Mouse (Mus musculus) forebrain, embryonic 12.5 days (tissue): Measurements from ENCODE around the gene Ezh2. TPM values are rescaled to one million over a fixed set of nuclear protein-coding genes. Genes with fewer than 3 reads are reported as not detected.

Source experiments
- ATAC-seq: fragments of 200-750 bp; cut with Nextera tagmentation; 2 replicates; pipeline ENCODE4 v1.8.0; 2017; ENCODE audit warnings: moderate TSS enrichment; ENCODE audit not compliant: low FRiP score
- H3K27ac ChIP-seq: fragments of 300-500 bp; sonication (generic); 2 replicates; pipeline ENCODE4 v1.5.1; 2016; ENCODE audit warnings: mild to moderate bottlenecking
- H3K27me3 ChIP-seq: fragments of 300-500 bp; sonication (generic); 2 replicates; pipeline ENCODE4 v1.6.1; 2016; ENCODE audit warnings: mild to moderate bottlenecking
- H3K36me3 ChIP-seq: fragments of 300-500 bp; sonication (generic); replicated peaks from 2 replicates; pipeline ENCODE4 v1.6.1; 2016; ENCODE audit warnings: mild to moderate bottlenecking
- H3K4me1 ChIP-seq: fragments of 300-500 bp; sonication (generic); 2 replicates; pipeline ENCODE4 v1.6.1; 2016
- H3K4me2 ChIP-seq: fragments of 300-500 bp; sonication (generic); 2 replicates; pipeline ENCODE4 v1.6.1; 2016; ENCODE audit warnings: mild to moderate bottlenecking, moderate library complexity
- H3K4me3 ChIP-seq: fragments of 300-500 bp; sonication (generic); replicated peaks from 2 replicates; pipeline ENCODE4 v1.5.1; 2016; ENCODE audit warnings: mild to moderate bottlenecking
- H3K9ac ChIP-seq: fragments of 300-500 bp; sonication (generic); 2 replicates; pipeline ENCODE4 v1.6.1; 2016; ENCODE audit warnings: mild to moderate bottlenecking
- H3K9me3 ChIP-seq: fragments of 300-500 bp; sonication (generic); 2 replicates; pipeline ENCODE4 v1.6.1; 2016
- WGBS: fragments of 180-500 bp; shearing (Covaris S2); methylation state at CpG from one replicate; pipeline ENCODE4 v1.1.7; 2016; 5-methylcytosine and 5-hydroxymethylcytosine counted together
- polyA plus RNA-seq: library from polyadenylated mRNA; unstranded; fragments of >200 nt; fragmentation: Nextera tagmentation; extraction: Ambion mirVana; gene quantifications from 2 replicates; pipeline ENCODE4 v1.2.1, GENCODE M21; 2016

Gene Ezh2
- polyA plus RNA-seq, 1 experiment from 2014 or later, result 259 TPM

DNA sequence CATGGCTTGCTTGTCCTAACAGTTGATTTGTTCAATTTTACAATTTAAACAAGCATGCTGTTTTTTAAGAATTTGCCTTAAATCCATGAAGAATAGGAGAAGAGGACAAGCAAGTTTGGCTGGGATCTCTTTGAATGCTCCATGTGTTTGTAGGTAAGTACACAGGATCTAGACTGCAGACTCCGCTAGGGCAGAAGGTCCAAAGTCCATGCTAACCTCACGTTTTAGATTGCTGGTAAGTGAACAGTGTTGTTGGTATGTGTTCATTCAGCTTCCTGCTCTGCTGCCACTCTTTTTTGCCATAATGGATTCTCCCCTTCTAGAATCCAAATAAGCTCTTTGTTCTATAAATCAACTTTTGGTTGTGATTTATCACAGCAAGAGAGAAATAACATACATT lies 68.0 kb downstream of the Ezh2 start:
- Histone ChIP-seq H3K27me3 (no peaks in the 10 kb centered on the region), H3K4me1 (no peaks in the 10 kb centered on the region), H3K9ac (no peak overlapping the region), H3K4me2 (no peak overlapping the region), H3K27ac (no peak overlapping the region), H3K9me3 (no peaks in the 10 kb centered on the region), H3K36me3 (peaks cover 90% of the 10 kb centered on the region), H3K4me3 (no peak overlapping the region)
- ATAC-seq, result no peak
- 89% methylated on average over 2 of the region's 2 CpGs for WGBS

DNA sequence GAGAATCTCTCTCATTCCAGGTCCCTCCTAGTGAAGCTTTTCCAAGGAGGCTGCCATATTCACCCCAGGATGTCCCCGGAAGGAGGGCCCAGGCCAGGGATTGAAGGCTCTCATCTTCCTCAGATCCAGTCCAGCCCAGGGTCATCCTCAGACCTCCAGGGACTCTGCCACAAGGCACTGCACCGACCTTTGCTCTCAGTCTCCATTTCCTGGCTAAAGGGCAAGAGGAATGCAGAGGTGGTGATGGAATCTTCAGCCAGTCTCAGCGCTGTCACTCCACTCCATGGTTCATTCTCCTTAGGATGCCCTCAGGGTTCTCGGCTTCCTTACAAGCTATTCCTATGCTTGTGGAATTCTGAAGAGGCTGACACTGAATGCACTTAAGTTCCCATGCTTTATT lies 68.7 kb downstream of the Ezh2 start:
- H3K9me3 ChIP-seq, result no peaks in the 10 kb centered on the region
- no peaks in the 10 kb centered on the region for H3K4me1 ChIP-seq
- no peak overlapping the region for H3K4me3 ChIP-seq
- H3K9ac ChIP-seq, result no peak overlapping the region
- no peak overlapping the region; the same call in 1 of the 2 replicates for H3K27ac ChIP-seq
- no peak for ATAC-seq
- H3K36me3 ChIP-seq, result peaks cover 92% of the 10 kb centered on the region
- WGBS, result 79% methylated on average over 4 of the region's 4 CpGs
- no peaks in the 10 kb centered on the region for H3K27me3 ChIP-seq
- H3K4me2 ChIP-seq, result no peak overlapping the region

DNA sequence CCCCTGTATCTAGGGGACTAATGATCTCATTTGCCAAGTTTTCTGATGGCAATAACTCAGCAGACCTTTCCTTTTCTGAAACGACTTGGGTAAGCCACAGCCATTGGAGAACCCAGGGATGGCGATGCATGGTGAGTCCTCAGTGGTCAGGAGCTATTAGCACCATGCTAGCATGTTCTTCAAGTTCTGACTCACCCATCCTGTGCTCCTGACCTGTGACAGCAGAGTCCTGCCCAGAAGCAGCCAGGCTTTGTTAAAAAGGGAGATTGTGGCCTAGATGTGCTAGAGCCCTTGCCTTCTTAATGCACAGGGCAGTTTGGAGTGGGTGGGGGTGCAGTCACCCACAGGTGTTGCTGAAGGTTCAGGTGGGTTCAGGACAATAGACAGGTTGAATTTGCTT lies 70.1 kb downstream of the Ezh2 start:
- no peak for ATAC-seq
- Histone ChIP-seq H3K27ac (no peak overlapping the region), H3K4me2 (no peak overlapping the region), H3K36me3 (peaks cover 89% of the 10 kb centered on the region), H3K4me3 (no peak overlapping the region), H3K4me1 (no peaks in the 10 kb centered on the region), H3K27me3 (no peaks in the 10 kb centered on the region), H3K9me3 (no peaks in the 10 kb centered on the region), H3K9ac (no peak overlapping the region)
- 81% methylated on average over 2 of the region's 2 CpGs for WGBS

DNA sequence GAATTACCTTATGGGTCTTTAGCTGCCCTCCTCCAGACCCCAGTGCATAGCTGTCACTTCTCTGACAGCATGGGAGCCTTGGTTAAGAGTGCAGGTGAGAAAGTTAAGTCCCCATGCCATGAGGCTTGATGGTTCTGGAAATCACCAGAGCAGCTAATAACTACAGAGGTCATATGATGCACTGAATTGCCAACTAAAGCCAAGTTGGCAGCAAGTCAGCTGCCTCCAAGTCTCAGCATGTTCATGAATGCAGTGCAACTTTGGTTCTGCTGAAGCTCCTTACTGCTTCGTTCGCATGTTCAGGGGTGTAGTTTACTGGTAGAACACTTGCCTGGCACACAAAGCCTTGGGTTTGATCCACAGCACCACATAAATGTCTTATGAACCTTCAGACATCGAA lies 72.7 kb downstream of the Ezh2 start:
- no peak overlapping the region for H3K9ac ChIP-seq
- H3K9me3 ChIP-seq, result no peaks in the 10 kb centered on the region
- WGBS, result 97% methylated on average over 3 of the region's 3 CpGs
- ATAC-seq, result no peak
- no peaks in the 10 kb centered on the region for H3K4me1 ChIP-seq
- no peak overlapping the region for H3K4me2 ChIP-seq
- H3K4me3 ChIP-seq, result no peak overlapping the region
- H3K27ac ChIP-seq, result no peak overlapping the region
- H3K36me3 ChIP-seq, result peaks cover 93% of the 10 kb centered on the region
- H3K27me3 ChIP-seq, result no peaks in the 10 kb centered on the region

DNA sequence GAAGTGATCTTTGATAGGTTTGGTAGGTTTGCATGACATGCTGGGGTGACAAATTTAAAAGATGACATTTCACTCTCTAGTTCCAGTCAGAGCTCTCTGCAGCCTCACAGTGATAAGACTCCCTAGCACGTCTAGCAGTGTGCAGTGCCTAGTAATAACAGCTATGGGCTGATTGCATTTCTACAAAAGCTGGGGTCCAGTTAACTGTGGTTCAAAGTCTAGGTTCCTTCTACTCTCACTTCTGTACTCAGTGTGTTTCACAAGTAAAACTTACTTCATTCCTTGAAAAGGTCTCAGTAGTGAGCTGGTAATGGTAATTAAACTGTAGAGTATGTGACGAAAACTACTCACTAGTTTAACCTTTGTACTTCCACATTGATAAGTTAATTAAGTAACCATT lies 75.1 kb downstream of the Ezh2 start:
- Histone ChIP-seq H3K4me2 (no peak overlapping the region), H3K36me3 (peaks cover 93% of the 10 kb centered on the region), H3K27me3 (no peaks in the 10 kb centered on the region), H3K4me3 (no peak overlapping the region), H3K9ac (no peak overlapping the region), H3K4me1 (no peaks in the 10 kb centered on the region), H3K9me3 (no peaks in the 10 kb centered on the region), H3K27ac (no peak overlapping the region)
- 92% methylated on average over 2 of the region's 2 CpGs for WGBS
- ATAC-seq, result no peak

DNA sequence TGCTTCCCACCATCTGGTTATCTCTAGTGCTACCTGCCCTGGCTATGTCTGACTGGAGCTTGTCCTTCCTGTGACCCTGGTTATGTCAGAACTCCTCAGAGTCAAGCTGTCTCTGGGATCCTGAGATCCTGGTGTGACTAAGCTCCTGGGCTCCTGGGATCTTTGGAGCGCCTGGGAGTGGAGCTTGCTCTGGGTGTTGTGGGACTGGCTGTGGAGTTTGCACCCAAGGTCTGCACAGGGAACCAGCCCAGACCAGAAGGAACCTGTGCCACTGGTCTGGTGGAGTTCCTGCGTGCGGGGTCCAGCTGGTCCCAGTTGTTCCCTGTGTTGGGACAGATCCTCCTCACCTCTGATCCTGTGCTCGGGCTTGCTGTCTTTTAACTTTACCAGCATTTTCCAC lies 100.6 kb downstream of the Ezh2 start:
- Histone ChIP-seq H3K4me2 (no peak overlapping the region), H3K4me3 (no peak overlapping the region), H3K27ac (no peak overlapping the region), H3K9me3 (no peaks in the 10 kb centered on the region), H3K9ac (no peak overlapping the region), H3K27me3 (no peaks in the 10 kb centered on the region), H3K4me1 (no peaks in the 10 kb centered on the region), H3K36me3 (0 out of 2 replicates have a peak, but pooled peaks cover 11% of the 10 kb centered on the region)
- 95% methylated on average over 4 of the region's 4 CpGs for WGBS
- no peak for ATAC-seq

DNA sequence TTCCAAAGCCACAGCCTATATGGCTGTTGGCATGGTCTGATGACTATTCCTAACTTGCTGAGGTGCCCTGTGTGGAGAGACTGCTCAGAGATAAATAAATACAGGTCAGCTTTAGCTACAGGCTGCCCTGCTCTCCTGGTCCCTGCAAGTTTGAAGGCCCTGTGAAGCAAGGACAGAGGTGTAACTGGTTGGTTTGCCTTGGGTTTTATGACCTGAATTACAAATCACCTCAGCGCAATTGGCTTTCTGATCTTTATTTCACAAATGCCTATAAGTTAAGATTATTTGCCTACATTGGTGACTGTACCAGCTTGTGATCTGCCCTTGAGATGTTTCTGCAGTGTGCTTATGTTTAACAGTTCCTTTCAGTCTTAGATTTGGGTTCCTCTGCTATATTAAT lies 113.1 kb downstream of the Ezh2 start:
- no peak overlapping the region for H3K4me3 ChIP-seq
- H3K27me3 ChIP-seq, result no peaks in the 10 kb centered on the region
- H3K36me3 ChIP-seq, result peaks cover 3% of the 10 kb centered on the region
- no peak overlapping the region for H3K9ac ChIP-seq
- WGBS, result 91% methylated on average over 1 of the region's 1 CpGs
- H3K4me2 ChIP-seq, result no peak overlapping the region
- no peak for ATAC-seq
- H3K9me3 ChIP-seq, result 0 out of 2 replicates have a peak, but pooled peaks cover 6% of the 10 kb centered on the region
- no peaks in the 10 kb centered on the region for H3K4me1 ChIP-seq
- H3K27ac ChIP-seq, result no peak overlapping the region

Other genes starting within 250 kb of the Ezh2 start
- gene Cul1, start 141.9 kb downstream of the Ezh2 start, polyA plus RNA-seq, result 213 and 214 TPM in 2 replicates
- gene Pdia4, start 218.1 kb upstream of the Ezh2 start, polyA plus RNA-seq, result 156 and 191 TPM in 2 replicates
- 12.1 and 12.4 TPM in 2 replicates for gene Zfp786, start 235.5 kb upstream of the Ezh2 start, polyA plus RNA-seq
- gene Zfp398, start 240.3 kb upstream of the Ezh2 start, polyA plus RNA-seq, result 12.3 and 12.5 TPM in 2 replicates